In genomic region chr6:100424788-100425403, GRCm38 (mm10) we compare ENCODE assay signal across 14 mouse cellular contexts.
DNase-seq lines count a peak whose midpoint lies in the region; ATAC-seq and TF ChIP-seq lines count a peak whose summit lies in the region.
"Had no signal": no experiment of that assay in that cellular context is flagged by ENCODE, and none has a peak within 500 bp of the region (broad histone marks: within the 10 kb centered on the region; RNA-seq: fewer than 3 reads in every experiment).

No protein-coding gene starts in this region.

- WGBS in limb, embryonic 14.5 days: 23% methylated on average over 12 of the region's 12 CpGs
- WGBS in stomach, embryonic 16.5 days: 36% methylated on average over 12 of the region's 12 CpGs
- 69% methylated on average over 12 of the region's 12 CpGs for WGBS in midbrain, embryonic 15.5 days

- peak; percentile 26 for DNase-seq in gastrocnemius, adult 18-20 months (ENCODE audit: low spot score)
- DNase-seq in gastrocnemius, postnatal 10 days: no peak
- peak; percentile 34 for DNase-seq in urinary bladder, postnatal 14 days (ENCODE audit: low spot score)
- no peak for DNase-seq in urinary bladder, postnatal 4 days (ENCODE audit: low spot score in 2 of 2)
- DNase-seq in limb, embryonic 14.5 days (ENCODE audit: low spot score): peak; percentile 53
- no peak for DNase-seq in cerebellum, postnatal 4 days (ENCODE audit: low spot score in 2 of 2)
- DNase-seq: cerebellum, adult 9-11 months; kidney, adult 9 months; right cerebral cortex, postnatal 14 days had no signal

- no peaks in the 10 kb centered on the region for H3K36me3 ChIP-seq in limb, embryonic 14.5 days (ENCODE audit: control insufficient read depth, insufficient read depth, low read length)
- no peaks in the 10 kb centered on the region for H3K36me3 ChIP-seq in stomach, embryonic 16.5 days (ENCODE audit: control insufficient read depth, insufficient read depth, low read length)
- no peaks in the 10 kb centered on the region for H3K36me3 ChIP-seq in midbrain, embryonic 15.5 days (replicated peaks)
- H3K36me3 ChIP-seq: midbrain, embryonic 10.5 days; neural tube, embryonic 13.5 days had no signal

- H3K9me3 ChIP-seq in limb, embryonic 14.5 days (ENCODE audit: control insufficient read depth, low read length): no peaks in the 10 kb centered on the region
- H3K9me3 ChIP-seq in stomach, embryonic 16.5 days (replicated peaks; ENCODE audit: control insufficient read depth, low read length): no peaks in the 10 kb centered on the region
- no peaks in the 10 kb centered on the region for H3K9me3 ChIP-seq in midbrain, embryonic 15.5 days
- H3K9me3 ChIP-seq: midbrain, embryonic 10.5 days; neural tube, embryonic 13.5 days had no signal

- ATAC-seq in limb, embryonic 14.5 days (ENCODE audit: low FRiP score, low read depth): no peak
- peak; percentile 47; the same call in 1 of the 2 replicates for ATAC-seq in stomach, embryonic 16.5 days (ENCODE audit: insufficient read depth, low FRiP score)
- ATAC-seq in midbrain, embryonic 15.5 days (replicated peaks): no peak

- no peaks in the 10 kb centered on the region for H3K27me3 ChIP-seq in limb, embryonic 14.5 days (ENCODE audit: control insufficient read depth, insufficient read depth, low read length)
- no peaks in the 10 kb centered on the region for H3K27me3 ChIP-seq in stomach, embryonic 16.5 days (ENCODE audit: control insufficient read depth, insufficient read depth, low read length)
- peaks cover 10% of the 10 kb centered on the region for H3K27me3 ChIP-seq in midbrain, embryonic 15.5 days (replicated peaks)

- H3K4me3 ChIP-seq in limb, embryonic 14.5 days (replicated peaks; ENCODE audit: low read length): no peak overlapping the region
- H3K4me3 ChIP-seq in stomach, embryonic 16.5 days (replicated peaks; ENCODE audit: low read length): no peak overlapping the region
- H3K4me3 ChIP-seq in midbrain, embryonic 15.5 days: no peak overlapping the region
- H3K4me3 ChIP-seq: midbrain, embryonic 10.5 days; neural tube, embryonic 13.5 days had no signal

- H3K9ac ChIP-seq in limb, embryonic 14.5 days (ENCODE audit: low read depth, low read length, severe bottlenecking): no peak overlapping the region
- no peak overlapping the region for H3K9ac ChIP-seq in stomach, embryonic 16.5 days (ENCODE audit: low read length)
- no peak overlapping the region for H3K9ac ChIP-seq in midbrain, embryonic 15.5 days
- H3K9ac ChIP-seq: neural tube, embryonic 13.5 days had no signal

- H3K27ac ChIP-seq in limb, embryonic 14.5 days (replicated peaks; ENCODE audit: low read depth, low read length): no peak overlapping the region
- no peak overlapping the region for H3K27ac ChIP-seq in stomach, embryonic 16.5 days (ENCODE audit: low read length)
- H3K27ac ChIP-seq in midbrain, embryonic 15.5 days: no peak overlapping the region
- H3K27ac ChIP-seq: midbrain, embryonic 10.5 days; neural tube, embryonic 13.5 days had no signal

- H3K4me2 ChIP-seq in limb, embryonic 14.5 days (replicated peaks; ENCODE audit: low read depth, low read length, severe bottlenecking): no peak overlapping the region
- no peak overlapping the region for H3K4me2 ChIP-seq in stomach, embryonic 16.5 days (ENCODE audit: low read depth, low read length)
- H3K4me2 ChIP-seq in midbrain, embryonic 15.5 days: no peak overlapping the region
- H3K4me2 ChIP-seq: liver, embryonic 11.5 days; neural tube, embryonic 13.5 days had no signal

- TF ChIP-seq POLR2A in limb, embryonic 14.5 days (IDR thresholded peaks at IDR 0.05; ENCODE audit: borderline replicate concordance, extremely low read depth, insufficient read depth, insufficient read length): no peak

- peaks cover 46% of the 10 kb centered on the region for H3K4me1 ChIP-seq in limb, embryonic 14.5 days (ENCODE audit: control insufficient read depth, insufficient read depth, low read length)
- H3K4me1 ChIP-seq in stomach, embryonic 16.5 days (ENCODE audit: control insufficient read depth, insufficient read depth, low read length): peaks cover 6% of the 10 kb centered on the region; the same call in 1 of the 2 replicates
- peaks cover 8% of the 10 kb centered on the region for H3K4me1 ChIP-seq in midbrain, embryonic 15.5 days

Comparison
In these comparisons a context has a peak if more than half of its experiments do, and no peak if none do; other contexts are left out.
1. DNase-seq: peak in gastrocnemius, adult 18-20 months (single experiment), urinary bladder, postnatal 14 days (single experiment) and limb, embryonic 14.5 days (single experiment); none in gastrocnemius, postnatal 10 days (single experiment), urinary bladder, postnatal 4 days (0 of 2) and cerebellum, postnatal 4 days (0 of 2).